ENCODE assay signal across 20 mouse cellular contexts in genomic region chrX:100686527-100686926, GRCm38 (mm10). TPM values are rescaled to one million over a fixed set of nuclear protein-coding genes. Genes with fewer than 3 reads are reported as not detected.
DNase-seq lines count a peak whose midpoint lies in the region; ATAC-seq and TF ChIP-seq lines count a peak whose summit lies in the region.
"Had no signal": no experiment of that assay in that cellular context is flagged by ENCODE, and none has a peak within 500 bp of the region (broad histone marks: within the 10 kb centered on the region; RNA-seq: fewer than 3 reads in every experiment).

No protein-coding gene starts in this region.

- TF ChIP-seq CTCF in lung, embryonic 14.5 days (IDR thresholded peaks at IDR 0.05; ENCODE audit: low read depth), result no peak
- TF ChIP-seq CTCF in Patski (IDR thresholded peaks at IDR 0.05), result no peak

- H3K9ac ChIP-seq in lung, embryonic 14.5 days, result no peak overlapping the region
- H3K9ac ChIP-seq: heart, embryonic 15.5 days; kidney, embryonic 15.5 days; liver, embryonic 13.5 days; midbrain, embryonic 13.5 days had no signal

- H3K4me2 ChIP-seq in lung, embryonic 14.5 days, result no peak overlapping the region
- H3K4me2 ChIP-seq: heart, embryonic 15.5 days; kidney, embryonic 15.5 days; liver, embryonic 13.5 days; midbrain, embryonic 13.5 days had no signal

- CTCF ChIA-PET in Patski (lab: Charles Lee), result no interaction called here

- DNase-seq in adrenal gland, postnatal 14 days, result peak; percentile 24
- no peak for DNase-seq in adrenal gland, adult 8-10 months
- peak; percentile 30 for DNase-seq in lung, embryonic 14.5 days
- no peak for DNase-seq in lung, adult 18-20 months
- peak; percentile 19 for DNase-seq in Patski (ENCODE audit: low read depth, low spot score)
- DNase-seq in lung, postnatal 36 days, result peak; percentile 21
- no peak for DNase-seq in B cell, adult 2 months
- DNase-seq in thymus, postnatal 25 days, result no peak
- DNase-seq: cerebellum, postnatal 25 days; gastrocnemius, adult 2 months; heart, adult 2 months; liver, embryonic 13.5 days; thymus, postnatal 4 days had no signal

- no peaks in the 10 kb centered on the region for H3K4me1 ChIP-seq in lung, embryonic 14.5 days (ENCODE audit: insufficient read depth)
- H3K4me1 ChIP-seq: kidney, embryonic 15.5 days; limb, embryonic 10.5 days; liver, embryonic 13.5 days; midbrain, embryonic 13.5 days had no signal

- 27% methylated on average over 3 of the region's 3 CpGs for WGBS in lung, embryonic 14.5 days

- POLR2A ChIA-PET in Patski (lab: Charles Lee), result no interaction called here

- no peaks in the 10 kb centered on the region for H3K9me3 ChIP-seq in lung, embryonic 14.5 days (ENCODE audit: low read depth, low read length)
- H3K9me3 ChIP-seq: heart, embryonic 15.5 days; kidney, embryonic 15.5 days; limb, embryonic 10.5 days; liver, embryonic 13.5 days; midbrain, embryonic 13.5 days had no signal

- H3K36me3 ChIP-seq in lung, embryonic 14.5 days (ENCODE audit: insufficient read depth), result peaks cover 22% of the 10 kb centered on the region
- H3K36me3 ChIP-seq: heart, embryonic 15.5 days; midbrain, embryonic 13.5 days had no signal

- H3K4me3 ChIP-seq in lung, embryonic 14.5 days (ENCODE audit: low read depth, low read length), result no peak overlapping the region
- H3K4me3 ChIP-seq: gastrocnemius, adult 2 months; heart, adult 2 months; heart, embryonic 15.5 days; kidney, embryonic 15.5 days; layer of hippocampus, adult 2 months; limb, embryonic 10.5 days; liver, embryonic 13.5 days; midbrain, embryonic 13.5 days had no signal

- no peak overlapping the region for H3K27ac ChIP-seq in lung, embryonic 14.5 days (ENCODE audit: low read depth)
- H3K27ac ChIP-seq: gastrocnemius, adult 2 months; heart, adult 2 months; heart, embryonic 15.5 days; kidney, embryonic 15.5 days; layer of hippocampus, adult 2 months; limb, embryonic 10.5 days; liver, embryonic 13.5 days; midbrain, embryonic 13.5 days had no signal

- ATAC-seq in lung, embryonic 14.5 days (ENCODE audit: insufficient read depth), result no peak
- no peak for ATAC-seq in Patski
- ATAC-seq: midbrain, embryonic 13.5 days had no signal

- in situ Hi-C loops in Patski (cut with MboI; ENCODE audit: low pct_unique_long_range_greater_than_20kb), result no loop called here

- H3K27me3 ChIP-seq in lung, embryonic 14.5 days (ENCODE audit: insufficient read depth, low read length), result no peaks in the 10 kb centered on the region
- H3K27me3 ChIP-seq in Patski, result peaks cover 3% of the 10 kb centered on the region
- H3K27me3 ChIP-seq: heart, embryonic 15.5 days; liver, embryonic 13.5 days; midbrain, embryonic 13.5 days had no signal

RNA-seq across cellular contexts. Expression of gene Gdpd2, which starts 43.1 kb away (rescaled TPM):
- 1.2 and 1.6 TPM in 2 replicates for total RNA-seq in adrenal gland, postnatal 14 days (2021)
- under 1 TPM in 2 of 4 experiments, not detected in 2; 0.15 to 0.24 TPM for total RNA-seq in adrenal gland, adult 8-10 months (2022)
- 0.20 and 0.30 TPM in 2 replicates for polyA plus RNA-seq in lung, embryonic 14.5 days (2014; fragmentation: Nextera tagmentation; extraction: Ambion mirVana)
- 7.5 TPM for polyA plus RNA-seq in Patski (2021)
- total RNA-seq: gastrocnemius, adult 2 months; heart, adult 2 months; hematopoietic stem cell, adult 5-6 weeks; neutrophil, adult 5-6 weeks had no signal

Comparison
In these comparisons a context has a peak if more than half of its experiments do, and no peak if none do; other contexts are left out.
1. DNase-seq: peak in adrenal gland, postnatal 14 days (single experiment), lung, embryonic 14.5 days (single experiment), Patski (single experiment) and lung, postnatal 36 days (single experiment); none in adrenal gland, adult 8-10 months (single experiment), lung, adult 18-20 months (0 of 2), B cell, adult 2 months (0 of 2) and thymus, postnatal 25 days (single experiment).